Mouse (Mus musculus) left cerebral cortex, postnatal 25 days (tissue): Measurements from ENCODE around the gene Med22. TPM values are rescaled to one million over a fixed set of nuclear protein-coding genes. Genes with fewer than 3 reads are reported as not detected.

Experiments used
- DNase-seq, 2 experiments: peaks; one replicate each; pipeline ENCODE4 v3.0.0; 2022; ENCODE audit warnings: low spot score in 2 of 2, mixed read lengths in 1 of 2
- intact Hi-C: fragments of 180-260 bp; cut with DNase I; formaldehyde crosslinking; loops from one replicate; pipeline ENCODE4 v1.15.1; 2025
- total RNA-seq, 2 experiments: library from RNA; stranded (reverse); gene quantifications; 2 replicates each; pipeline ENCODE4 v1.2.3; 2021

The Med22 gene
- total RNA-seq, 2 experiments from 2014 or later, result 41.9 to 45.0 TPM

DNA sequence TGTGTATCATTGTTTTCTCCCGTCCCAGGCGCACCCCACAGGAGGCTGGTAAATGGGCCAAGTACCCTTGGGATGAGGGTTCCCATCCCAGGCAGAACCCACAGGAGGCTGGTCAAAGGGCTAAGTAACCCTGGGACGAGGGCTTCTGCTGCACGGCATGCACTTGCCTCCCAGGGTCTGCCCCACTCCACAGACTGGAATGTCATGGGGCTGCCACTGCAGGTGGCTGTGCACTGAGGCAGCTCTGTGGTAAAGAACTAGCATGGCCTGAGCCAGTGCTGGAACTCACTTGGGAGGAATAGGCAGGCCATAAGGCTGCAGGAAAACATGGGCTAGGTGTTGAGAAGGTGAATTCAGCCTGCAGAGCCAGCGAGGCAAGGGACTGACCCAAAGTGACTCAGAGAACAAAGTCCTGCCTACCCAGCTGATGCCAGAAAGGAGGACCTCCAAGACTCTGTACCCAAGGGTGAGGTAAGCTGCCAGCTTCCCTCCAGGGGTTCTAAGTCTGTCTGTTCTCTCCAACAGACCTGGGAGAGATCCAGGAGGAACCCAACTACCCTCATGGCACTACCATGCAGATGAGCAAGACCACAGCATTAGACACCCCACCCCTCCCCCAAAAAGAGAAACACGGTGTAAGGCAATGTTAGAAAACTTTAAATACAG lies 9.8 kb upstream of the Med22 start:
- intact Hi-C loops, result no loop called here
- DNase-seq, result no peak

DNA sequence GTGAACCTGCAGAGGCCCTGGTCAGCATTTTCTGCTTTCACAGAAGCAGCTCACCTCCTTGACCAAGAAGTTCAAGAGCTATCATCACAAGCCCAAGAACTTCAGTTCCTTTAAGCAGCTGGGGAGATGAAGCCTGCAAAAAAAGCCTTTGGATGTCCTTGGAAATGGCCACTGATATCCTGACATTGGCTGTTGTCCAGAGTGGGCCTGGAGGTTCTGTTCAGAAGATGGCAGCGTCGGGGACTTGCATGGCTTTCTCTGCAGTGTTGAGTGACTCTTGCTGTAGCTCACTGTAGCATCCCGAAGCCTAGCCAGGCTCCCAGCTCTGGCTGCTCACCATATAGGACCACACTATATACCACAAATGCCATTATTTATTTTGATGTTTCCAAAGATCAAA lies 9.2 kb upstream of the Med22 start:
- intact Hi-C loops, result loop anchor here (10.0 kb wide), 1 partner anchor 475 kb away; the partner anchor contains the start of gene Sec16a
- no peak for DNase-seq

DNA sequence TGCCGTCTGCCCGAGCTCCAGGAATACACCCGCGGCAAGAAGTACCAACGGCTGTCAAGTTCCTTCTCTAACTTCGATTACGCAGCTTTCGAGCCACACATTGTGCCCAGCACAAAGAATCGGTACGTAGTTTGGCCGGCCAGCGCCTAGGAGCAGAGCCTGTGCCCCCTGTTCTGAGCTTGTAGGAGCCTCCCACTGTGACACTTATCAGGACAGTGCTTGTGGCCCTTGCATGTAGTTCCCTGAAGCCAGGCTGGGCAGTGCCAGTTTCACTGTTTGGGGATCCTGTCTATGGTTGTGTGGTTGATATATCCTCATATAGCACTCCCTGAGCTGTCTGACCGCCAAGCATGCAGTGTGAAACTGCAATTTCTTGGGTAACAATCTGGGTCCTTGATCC lies 6.3 kb upstream of the Med22 start:
- DNase-seq, result no peak
- intact Hi-C loops, result loop anchor here (10.0 kb wide), 1 partner anchor 472 kb away; the partner anchor contains the start of gene Sec16a

DNA sequence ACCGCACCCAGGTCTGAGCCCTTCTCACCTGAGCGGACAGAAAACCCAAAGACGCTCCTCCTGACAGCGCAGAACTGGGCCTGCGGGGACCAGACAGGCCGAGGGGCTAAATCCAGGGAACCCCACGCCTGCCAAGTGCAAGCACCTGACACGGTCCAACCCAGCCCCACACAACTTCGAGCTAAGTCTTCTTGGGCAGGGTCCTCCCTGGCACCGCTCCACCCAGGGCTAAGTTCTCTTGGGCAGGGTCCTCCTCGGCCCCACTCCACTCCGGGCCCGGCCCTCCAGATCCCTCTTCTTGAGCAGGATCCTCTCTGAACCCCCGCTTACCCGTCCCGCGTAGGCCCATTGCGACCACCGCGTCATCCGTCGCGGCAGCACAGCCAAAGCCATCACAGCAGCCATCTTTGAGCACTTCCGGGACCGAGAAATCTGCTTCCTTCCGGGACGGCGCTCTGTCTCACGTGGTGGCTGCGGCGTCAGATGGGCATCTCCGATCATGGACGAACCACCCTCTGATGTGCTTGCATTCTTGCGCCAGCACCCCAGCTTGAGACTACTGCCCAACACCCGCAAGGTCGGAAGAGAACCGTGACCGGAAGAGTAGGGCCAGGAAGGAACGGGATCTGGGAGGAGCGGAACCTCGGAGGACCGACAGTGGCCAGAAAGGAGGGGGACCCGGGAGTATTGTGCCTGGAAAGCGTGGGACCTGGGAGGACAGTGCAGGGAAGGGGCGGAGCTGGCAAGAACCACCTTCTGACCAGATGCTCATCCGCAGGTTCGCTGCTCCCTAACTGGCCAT lies 5.7 kb upstream of the Med22 start, which contains the start of the genes Surf2 and Surf1:
Gene Surf2 (plus strand): TSS at position 441 of the 802 bp plus-strand sequence.
Gene Surf1 (minus strand): TSS at position 604 of the 802 bp plus-strand sequence.
- intact Hi-C loops, result loop anchor here (10.0 kb wide), 1 partner anchor 471 kb away; the partner anchor contains the start of gene Sec16a
- DNase-seq, result peak; percentile 88 to 94

DNA sequence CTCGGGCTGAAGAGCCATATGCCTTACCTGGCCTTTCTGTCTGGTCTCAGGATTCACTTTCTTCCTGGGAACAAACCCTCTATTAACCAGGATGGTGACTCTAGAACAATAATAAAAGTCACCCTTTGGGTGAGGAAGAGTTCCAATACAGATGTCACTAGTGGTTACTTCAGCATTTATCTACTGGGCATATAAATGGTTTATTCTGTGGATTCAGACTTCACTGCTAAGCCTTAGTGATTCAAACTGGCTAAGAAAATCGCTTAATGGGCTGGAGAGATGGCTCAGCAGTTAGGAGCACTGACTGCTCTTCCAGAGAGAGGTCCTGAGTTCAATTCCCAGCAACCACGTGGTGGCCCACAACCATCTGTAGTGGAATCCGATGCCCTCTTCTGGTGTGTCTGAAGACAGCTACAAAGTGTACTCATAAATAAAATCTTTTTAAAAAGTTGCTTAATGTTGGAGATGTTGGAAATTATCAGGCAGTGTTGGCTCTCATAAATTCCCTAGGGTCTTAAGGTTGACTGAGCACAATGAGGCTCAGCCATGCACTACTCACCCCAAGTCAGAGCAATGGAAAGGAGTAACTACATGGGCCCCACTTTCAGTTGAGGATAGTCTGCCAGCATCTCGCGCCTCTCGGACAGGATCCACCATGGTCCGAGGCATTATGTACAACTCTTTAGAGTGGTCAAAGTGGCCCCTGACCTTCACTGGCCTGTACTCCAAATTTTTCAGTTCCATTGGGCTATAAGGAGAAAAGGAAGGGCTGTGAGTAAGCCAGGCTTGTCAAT lies 3.9 kb upstream of the Med22 start:
- intact Hi-C loops, result loop anchor here (5.0 to 10.0 kb wide), 3 partner anchors 98 to 470 kb away; partner anchors contain the start of genes Sec16a and Slc2a6
- no peak for DNase-seq

DNA sequence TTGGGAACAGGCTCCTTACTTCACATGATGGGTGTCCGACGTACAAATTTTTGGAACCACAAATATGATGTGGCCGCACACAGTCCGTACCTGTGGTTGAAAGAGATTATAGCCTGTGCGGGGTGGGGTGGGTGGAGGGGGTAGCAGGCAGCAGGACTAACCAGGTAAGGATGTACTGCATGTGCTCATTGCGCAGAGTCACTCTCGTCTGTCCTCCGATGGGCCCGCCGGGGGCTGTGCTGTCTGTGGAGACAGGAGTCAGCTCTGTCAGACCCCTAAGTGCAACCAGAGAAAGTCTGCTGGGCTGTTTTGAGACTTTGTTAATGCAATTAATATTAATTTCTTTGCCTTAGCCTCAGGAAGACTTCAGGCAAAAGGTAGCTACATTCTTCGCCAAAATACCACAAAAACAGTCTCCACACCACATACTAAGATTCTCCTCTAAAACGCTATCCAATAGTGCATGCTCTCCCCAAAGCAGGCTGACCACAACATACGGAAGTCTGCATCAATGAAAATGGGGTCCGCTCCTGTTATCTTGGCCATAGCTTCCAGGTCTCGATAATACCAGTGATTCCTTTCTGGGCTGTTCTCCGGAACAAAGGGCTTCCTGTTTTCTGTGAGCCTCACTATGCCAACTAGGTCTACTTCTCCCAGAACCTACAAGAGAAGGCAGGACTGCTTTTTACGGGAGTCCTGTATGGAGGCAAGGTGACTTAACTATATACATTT lies 3.1 kb upstream of the Med22 start:
- intact Hi-C loops, result loop anchor here (5.0 to 10.0 kb wide), 3 partner anchors 99 to 469 kb away; partner anchors contain the start of genes Sec16a and Slc2a6
- no peak for DNase-seq

DNA sequence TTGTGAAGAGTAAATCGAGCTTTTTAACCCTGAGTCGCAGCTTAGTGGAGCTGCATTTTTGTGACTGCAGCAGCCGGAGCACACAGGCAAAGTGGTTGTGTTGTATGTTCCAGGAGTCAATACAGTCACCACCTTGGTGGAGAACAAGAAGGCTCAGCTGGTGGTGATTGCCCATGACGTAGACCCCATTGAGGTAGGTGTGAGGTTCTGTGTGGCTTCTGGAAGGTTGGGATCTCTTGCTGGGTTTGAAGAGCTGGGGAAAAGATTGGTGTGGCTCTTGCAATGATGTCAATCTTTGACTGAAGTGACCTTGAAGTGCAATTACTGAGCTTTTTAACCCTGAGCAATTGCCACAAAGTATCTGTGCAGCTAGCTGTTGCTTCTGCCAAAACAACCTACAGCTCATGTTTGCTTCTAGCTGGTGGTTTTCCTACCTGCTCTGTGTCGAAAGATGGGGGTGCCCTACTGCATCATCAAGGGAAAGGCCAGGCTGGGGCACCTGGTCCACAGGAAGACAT lies 1.8 kb upstream of the Med22 start:
- DNase-seq, result no peak
- intact Hi-C loops, result loop anchor here (5.0 to 10.0 kb wide), 3 partner anchors 100 to 468 kb away; partner anchors contain the start of genes Sec16a and Slc2a6

DNA sequence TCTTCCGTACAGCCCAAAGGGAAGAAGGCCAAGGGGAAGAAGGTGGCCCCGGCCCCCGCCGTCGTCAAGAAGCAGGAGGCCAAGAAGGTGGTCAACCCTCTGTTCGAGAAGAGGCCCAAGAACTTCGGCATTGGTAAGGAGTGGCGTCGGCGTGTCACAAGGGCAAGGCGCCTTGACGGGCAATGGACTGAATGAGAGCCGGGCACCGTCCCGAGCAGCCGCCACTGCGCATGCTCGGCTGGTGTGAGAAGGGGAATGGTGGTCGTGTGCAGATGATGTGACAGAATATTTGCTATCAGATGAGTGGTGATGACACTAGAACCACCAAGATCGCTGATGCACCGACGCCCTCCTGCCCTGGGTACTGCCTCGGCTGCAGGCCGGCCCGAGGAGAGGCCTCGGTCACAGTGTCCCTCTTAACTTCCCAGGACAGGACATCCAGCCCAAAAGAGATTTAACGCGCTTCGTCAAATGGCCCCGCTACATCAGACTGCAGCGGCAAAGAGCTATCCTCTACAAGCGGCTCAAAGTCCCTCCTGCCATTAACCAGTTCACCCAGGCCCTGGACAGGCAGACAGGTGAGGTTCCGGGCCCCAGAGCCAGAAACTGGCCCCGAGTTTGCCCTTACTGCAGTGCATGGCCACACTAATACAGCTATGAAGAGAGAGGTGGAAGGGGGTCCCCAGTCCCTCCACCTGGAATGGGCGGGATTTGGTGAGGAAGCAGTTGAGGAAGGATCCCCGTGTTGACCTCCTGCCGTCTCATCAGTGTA lies 703 bp upstream of the Med22 start:
- intact Hi-C loops, result loop anchor here (5.0 to 10.0 kb wide), 3 partner anchors 101 to 466 kb away; partner anchors contain the start of genes Sec16a and Slc2a6

DNA sequence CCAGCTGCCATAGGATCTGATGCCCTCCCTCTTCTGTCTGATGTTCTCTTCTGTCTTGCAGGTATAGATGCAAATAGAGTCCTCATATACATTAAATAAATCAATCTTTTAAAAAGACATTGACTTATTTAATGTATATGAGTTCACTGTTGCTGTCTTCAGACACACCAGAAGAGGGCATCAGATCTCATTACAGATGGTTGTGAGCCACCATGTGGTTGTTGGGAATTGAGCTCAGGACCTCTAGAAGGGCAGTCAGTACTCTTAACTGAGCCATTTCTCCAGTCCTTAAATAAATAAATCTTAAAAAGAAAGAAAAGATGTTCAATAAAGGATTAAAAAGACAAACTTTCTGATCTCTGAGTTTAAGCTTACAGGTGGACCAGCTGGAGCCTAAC lies 1.1 kb downstream of the Med22 start:
- intact Hi-C loops, result loop anchor here (10.0 kb wide), 1 partner anchor 595 kb away; the partner anchor contains the start of gene Gpsm1
- DNase-seq, result no peak

More for the DNA sequence above, 703 bp upstream of the Med22 start:
- DNase-seq, result no peak

DNA sequence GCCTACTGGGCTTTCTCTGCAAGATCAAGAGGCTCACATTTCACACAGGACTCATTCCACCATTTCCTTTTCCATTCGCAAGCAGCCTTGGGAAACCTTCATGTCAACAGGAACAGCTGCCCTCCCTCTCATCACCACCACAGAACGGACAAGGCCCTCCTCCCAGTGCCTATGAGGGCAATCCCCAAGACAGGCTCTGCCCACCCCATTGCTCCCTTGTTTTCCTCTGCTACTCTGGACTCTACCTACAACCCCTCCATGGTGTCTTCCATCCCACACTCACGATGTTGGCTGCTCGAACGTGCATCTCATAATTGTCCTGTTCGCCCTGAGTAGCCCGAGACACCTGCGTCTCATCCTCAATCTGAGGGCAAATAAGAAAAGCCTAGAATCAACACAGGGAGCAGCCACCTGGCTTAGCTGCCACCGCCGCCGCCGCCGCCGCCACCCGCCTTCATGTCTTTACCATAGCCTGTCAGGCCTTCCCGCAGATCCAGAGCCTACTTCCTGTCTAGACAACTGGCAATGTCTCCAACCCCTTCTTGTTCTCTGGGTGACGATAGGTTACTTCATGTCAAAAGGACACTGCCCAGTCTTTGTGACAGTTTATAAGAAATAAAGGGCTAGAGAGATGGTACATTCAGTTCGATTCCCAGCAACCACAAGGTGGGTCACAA lies 1.6 kb downstream of the Med22 start:
- intact Hi-C loops, result loop anchor here (10.0 kb wide), 1 partner anchor 594 kb away; the partner anchor contains the start of gene Gpsm1
- no peak for DNase-seq

DNA sequence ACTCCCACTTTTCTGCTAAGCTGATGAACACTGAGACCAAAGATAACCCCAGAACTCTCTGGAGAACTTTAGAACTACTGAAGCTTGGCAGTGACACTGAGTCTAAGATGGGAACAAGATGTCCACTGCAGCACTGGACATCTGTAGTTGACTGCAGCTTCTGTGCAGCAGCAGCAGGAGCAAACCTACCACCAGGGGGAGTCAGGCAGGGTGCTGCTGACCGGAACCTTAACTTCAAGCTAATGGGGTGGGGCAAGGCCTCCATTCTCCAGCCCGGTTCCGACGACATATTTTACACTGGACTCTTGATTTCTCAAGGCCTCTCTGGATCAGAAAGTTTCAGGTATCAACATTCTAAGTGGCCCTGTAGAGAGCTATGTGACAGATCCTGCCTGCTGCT lies 3.4 kb downstream of the Med22 start:
- DNase-seq, result no peak
- intact Hi-C loops, result loop anchor here (10.0 kb wide), 1 partner anchor 592 kb away; the partner anchor contains the start of gene Gpsm1

DNA sequence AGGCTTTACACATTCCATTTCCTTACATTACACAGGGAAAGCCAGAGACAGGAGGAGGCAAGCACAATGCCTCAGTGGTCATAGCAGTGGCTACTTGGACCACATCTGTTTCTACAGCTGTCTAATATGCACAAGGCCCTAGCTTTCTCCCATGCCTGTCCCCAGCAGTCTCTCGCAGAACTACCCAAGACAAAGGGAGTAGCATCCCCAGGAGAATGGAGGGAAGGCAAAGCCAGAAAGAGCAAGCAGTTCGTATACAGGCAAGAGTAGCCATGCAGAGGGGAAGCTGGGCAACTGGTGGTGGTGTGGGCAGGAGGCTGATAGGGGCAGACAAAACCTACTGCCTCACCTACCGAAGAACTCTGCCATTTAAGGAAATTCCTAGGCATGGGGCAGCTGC lies 4.0 kb downstream of the Med22 start:
- DNase-seq, result no peak
- intact Hi-C loops, result loop anchor here (10.0 kb wide), 1 partner anchor 592 kb away; the partner anchor contains the start of gene Gpsm1

DNA sequence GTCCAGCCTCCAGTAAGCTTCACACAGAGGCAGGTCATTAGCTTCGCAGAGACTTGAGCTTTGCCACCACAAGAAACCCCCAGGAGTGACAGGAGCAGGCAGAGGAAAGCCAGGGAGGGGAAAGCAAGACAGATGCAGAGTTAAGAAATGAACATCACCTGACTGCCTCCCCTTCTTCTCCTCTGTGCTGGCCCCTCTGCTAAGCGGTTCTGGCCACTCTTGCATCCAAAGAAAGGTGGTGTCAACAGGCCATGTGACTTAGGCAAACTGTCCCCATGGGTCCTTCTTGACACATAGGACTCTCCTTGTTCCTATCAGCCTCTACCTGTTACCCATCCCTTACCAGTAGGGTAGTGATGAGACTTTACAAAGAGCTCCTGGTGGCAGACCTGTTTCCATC lies 4.5 kb downstream of the Med22 start:
- intact Hi-C loops, result loop anchor here (10.0 kb wide), 1 partner anchor 591 kb away; the partner anchor contains the start of gene Gpsm1
- DNase-seq, result no peak

DNA sequence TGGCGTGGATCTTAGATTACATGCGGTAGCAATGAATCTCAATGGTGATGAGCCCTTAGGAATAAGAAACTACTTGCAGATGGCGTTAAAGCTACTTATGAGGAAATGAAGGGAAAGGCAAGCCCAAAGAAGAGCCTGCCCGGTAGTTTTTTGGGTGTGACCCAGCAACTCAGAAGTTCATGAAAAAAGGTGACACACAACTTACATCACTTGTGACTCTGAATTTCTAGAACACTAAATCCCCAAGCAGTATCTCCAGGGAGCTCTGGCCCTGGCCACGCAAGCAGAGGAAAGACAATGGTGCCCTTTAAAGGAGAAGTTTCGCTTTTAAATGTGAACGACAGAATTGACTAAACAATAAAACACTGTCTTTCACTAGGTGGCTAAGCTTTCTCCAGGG lies 7.2 kb downstream of the Med22 start:
- DNase-seq, result no peak
- intact Hi-C loops, result loop anchor here (5.0 to 10.0 kb wide), 2 partner anchors 261 to 589 kb away; partner anchors contain the start of gene Gpsm1

DNA sequence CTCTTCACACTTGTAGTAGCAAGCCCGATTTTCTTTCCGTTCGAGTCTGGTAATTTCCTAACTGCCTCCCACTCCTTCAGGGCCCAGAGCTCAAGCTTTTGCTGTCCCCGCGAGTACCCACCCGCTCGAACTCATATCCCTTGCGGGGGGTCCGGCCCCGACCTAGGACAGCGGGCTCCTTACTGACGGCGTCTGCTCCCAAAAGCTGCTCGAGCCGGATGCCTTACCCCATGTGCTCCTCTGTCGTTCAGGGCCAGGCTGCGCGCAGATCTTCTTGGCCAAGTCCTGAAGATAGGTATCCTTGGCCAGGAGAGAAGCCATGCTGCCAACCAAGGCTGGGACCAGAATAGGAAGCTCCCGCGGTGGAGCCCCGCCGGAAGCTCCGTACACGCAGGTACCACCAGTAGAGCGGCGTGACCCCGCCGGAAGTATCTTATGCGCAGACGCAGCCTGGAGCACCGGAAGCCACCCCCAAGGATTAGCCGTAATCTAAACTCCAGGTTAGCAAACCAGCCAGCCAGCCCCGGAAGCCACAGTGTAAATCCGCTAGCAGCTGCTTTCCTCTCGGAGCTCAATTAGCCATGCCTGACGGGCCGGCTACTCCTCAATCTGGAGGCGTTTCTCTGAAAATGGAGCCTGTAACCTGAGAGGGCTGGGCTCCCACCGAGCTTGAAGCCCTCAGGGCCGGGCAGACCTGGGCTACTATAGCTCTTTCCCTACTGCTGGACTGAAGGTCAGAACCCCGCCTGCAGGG lies 7.8 kb downstream of the Med22 start, which contains the start of gene Surf6:
Gene Surf6 (minus strand): TSS at position 413 of the 754 bp plus-strand sequence.
- intact Hi-C loops, result loop anchor here (5.0 to 10.0 kb wide), 2 partner anchors 260 to 588 kb away; partner anchors contain the start of gene Gpsm1
- DNase-seq, result peak; percentile 96 to 99

DNA sequence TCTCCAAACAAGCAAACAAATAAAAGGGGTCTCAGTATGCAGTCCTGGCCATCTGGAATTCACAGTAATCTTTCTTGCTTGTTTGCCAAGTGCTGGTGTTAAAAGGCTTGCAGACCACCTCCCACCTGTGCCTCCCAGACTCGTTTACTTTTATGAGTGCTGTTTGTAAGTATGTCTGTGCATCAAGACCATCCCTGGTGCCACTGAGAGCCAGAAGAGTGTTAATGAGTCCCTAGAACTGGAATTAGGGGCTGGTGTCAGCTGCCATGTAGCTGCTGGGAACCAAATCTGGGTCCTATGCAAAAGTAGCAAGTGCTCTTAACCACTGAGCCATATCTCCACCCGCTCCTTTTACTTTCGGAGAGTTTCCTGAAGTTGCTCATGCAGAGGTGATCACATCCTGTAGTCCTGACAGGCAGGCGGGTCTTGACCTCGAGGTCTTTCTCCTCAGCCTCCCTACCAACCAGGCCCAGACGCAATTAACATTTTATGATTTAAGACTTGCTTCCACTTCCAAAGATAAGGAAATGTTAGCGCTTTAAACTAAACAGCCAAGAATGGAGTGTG lies 8.6 kb downstream of the Med22 start:
- no peak for DNase-seq
- intact Hi-C loops, result loop anchor here (5.0 to 10.0 kb wide), 2 partner anchors 260 to 587 kb away; partner anchors contain the start of gene Gpsm1
